In genomic region chr10:51414512-51414911, GRCm38 (mm10) we compare ENCODE assay signal across 18 mouse cellular contexts.
A peak's percentile ranks its signal among the peaks of the same experiment; 100 is the strongest.
DNase-seq lines count a peak whose midpoint lies in the region; ATAC-seq and TF ChIP-seq lines count a peak whose summit lies in the region.
"Had no signal": no experiment of that assay in that cellular context is flagged by ENCODE, and none has a peak within 500 bp of the region (broad histone marks: within the 10 kb centered on the region; RNA-seq: fewer than 3 reads in every experiment).

No protein-coding gene starts in this region.

- H3K4me1 ChIP-seq in kidney, embryonic 14.5 days (ENCODE audit: control insufficient read depth, insufficient read depth, low read length) = no peaks in the 10 kb centered on the region
- peaks cover 0 to 23% of the 10 kb centered on the region in 2 experiments; a peak in 2 of 4 replicates for H3K4me1 ChIP-seq in CH12.LX (ENCODE audit: control insufficient read depth in 1 of 2, insufficient read depth in 2 of 2)
- H3K4me1 ChIP-seq: heart, embryonic 10.5 days had no signal

- ATAC-seq in kidney, embryonic 14.5 days (ENCODE audit: low FRiP score, low TSS enrichment) = 0 out of 2 replicates have a peak, but pooled peaks have one; percentile 16
- ATAC-seq in granulocyte monocyte progenitor cell, adult 5-6 weeks (replicated peaks; ENCODE audit: poor library complexity, severe bottlenecking) = peak; percentile 92

- intact Hi-C loops in left cerebral cortex, postnatal 4 days (cut with DNase I) = no loop called here

- WGBS in kidney, embryonic 14.5 days = 92% methylated on average over 1 of the region's 1 CpGs

- H3K4me3 ChIP-seq in kidney, embryonic 14.5 days (ENCODE audit: low read length) = no peak overlapping the region
- H3K4me3 ChIP-seq in CH12.LX (replicated peaks in 1 of 3; ENCODE audit: low read depth in 2 of 3, low read length in 2 of 3, poor library complexity in 1 of 3) = no peak overlapping the region
- H3K4me3 ChIP-seq: heart, embryonic 10.5 days had no signal

- no peaks in the 10 kb centered on the region for H3K9me3 ChIP-seq in kidney, embryonic 14.5 days (ENCODE audit: control insufficient read depth, low read length)
- H3K9me3 ChIP-seq in CH12.LX (replicated peaks; ENCODE audit: low read length) = no peaks in the 10 kb centered on the region
- H3K9me3 ChIP-seq: heart, embryonic 10.5 days had no signal

- H3K27me3 ChIP-seq in kidney, embryonic 14.5 days (ENCODE audit: control insufficient read depth, insufficient read depth, low read length) = no peaks in the 10 kb centered on the region
- no peaks in the 10 kb centered on the region for H3K27me3 ChIP-seq in CH12.LX (replicated peaks)
- no peaks in the 10 kb centered on the region for H3K27me3 ChIP-seq in splenic B cell, adult 2 months (ENCODE audit: control insufficient read depth, insufficient read depth, low read length, poor library complexity, severe bottlenecking)

- no peak overlapping the region for H3K9ac ChIP-seq in kidney, embryonic 14.5 days (ENCODE audit: low read depth, low read length)
- no peak overlapping the region for H3K9ac ChIP-seq in CH12.LX (ENCODE audit: insufficient read depth, low read depth)

- no peak for TF ChIP-seq CTCF in CH12.LX (conservative IDR thresholded peaks at IDR 0.05 in 1 of 2, IDR thresholded peaks at IDR 0.05 in 1 of 2; ENCODE audit: low read depth in 2 of 2, low read length in 2 of 2)

- DNase-seq in kidney, postnatal 36 days = no peak
- peak; percentile 72 for DNase-seq in CH12.LX (ENCODE audit: extremely low read depth)
- DNase-seq in splenic B cell, adult 2 months (ENCODE audit: low read depth, low spot score) = peak; percentile 77
- no peak for DNase-seq in left cerebral cortex, postnatal 4 days
- DNase-seq in thymus, postnatal 4 days = no peak
- DNase-seq: adrenal gland, adult 8-10 months; cerebellum, adult 8-10 months; gastrocnemius, postnatal 14 days; heart, postnatal 14 days; liver; lung, adult 18-20 months; lung, postnatal 36 days; midbrain, embryonic 14.5 days; retina, postnatal 1 day; thymus, postnatal 36 days had no signal

- H3K4me2 ChIP-seq in kidney, embryonic 14.5 days (replicated peaks; ENCODE audit: low read depth, low read length) = no peak overlapping the region
- no peak overlapping the region for H3K4me2 ChIP-seq in CH12.LX (ENCODE audit: insufficient read depth, low read depth, poor library complexity, severe bottlenecking)

- no peak overlapping the region for H3K27ac ChIP-seq in kidney, embryonic 14.5 days (ENCODE audit: low read depth, low read length)
- no peak overlapping the region for H3K27ac ChIP-seq in CH12.LX (ENCODE audit: insufficient read depth, low read depth)
- H3K27ac ChIP-seq: heart, embryonic 10.5 days had no signal

- no peak for TF ChIP-seq EP300 in CH12.LX (IDR thresholded peaks at IDR 0.05; ENCODE audit: low read length)

- H3K36me3 ChIP-seq in kidney, embryonic 14.5 days (ENCODE audit: control insufficient read depth, insufficient read depth, low read length) = no peaks in the 10 kb centered on the region
- no peaks in the 10 kb centered on the region for H3K36me3 ChIP-seq in CH12.LX (replicated peaks in 1 of 2; ENCODE audit: control insufficient read depth in 1 of 2, insufficient read depth in 1 of 2, low read length in 1 of 2)
- H3K36me3 ChIP-seq in splenic B cell, adult 2 months (ENCODE audit: control insufficient read depth, insufficient read depth, low read length, poor library complexity, severe bottlenecking) = no peaks in the 10 kb centered on the region
- H3K36me3 ChIP-seq: heart, embryonic 10.5 days had no signal

- TF ChIP-seq RAD21 in CH12.LX (IDR thresholded peaks at IDR 0.05; ENCODE audit: low read depth, low read length) = no peak

- in situ Hi-C loops in CH12.LX (cut with MboI; ENCODE audit: low pct_ligation_motif_present, low pct_unique_long_range_greater_than_20kb, low sequenced_read_pairs) = loop anchor here (10.0 to 25.0 kb wide), 4 partner anchors 110 to 702 kb away; partner anchors contain the start of gene Sim1

- dilution Hi-C loops in CH12.LX (cut with MboI; ENCODE audit: extremely low pct_ligation_motif_present, extremely low pct_unique_long_range_greater_than_20kb, low sequenced_read_pairs) = no loop called here

- TF ChIP-seq POLR2A in CH12.LX (IDR thresholded peaks at IDR 0.05; ENCODE audit: low read depth, low read length) = peak; percentile 42; the same call in 1 of the 2 replicates

- no peaks in the 10 kb centered on the region for H3K79me2 ChIP-seq in CH12.LX (replicated peaks; ENCODE audit: control insufficient read depth, extremely low read depth, insufficient read depth, poor library complexity, severe bottlenecking)

TF ChIP-seq in CH12.LX, 34 proteins besides CTCF, POLR2A, EP300 and RAD21:
- TF ChIP-seq MAZ (IDR thresholded peaks at IDR 0.05; ENCODE audit: low read depth, low read length) = no peak
- peak; percentile 83 for TF ChIP-seq TBP (conservative IDR thresholded peaks at IDR 0.05; ENCODE audit: low read depth, low read length)
- TF ChIP-seq TCF12 (IDR thresholded peaks at IDR 0.05; ENCODE audit: low read depth, low read length) = peak; percentile 45; the same call in 1 of the 2 replicates
- no peak for TF ChIP-seq PAX5 (IDR thresholded peaks at IDR 0.05; ENCODE audit: low read length)
- TF ChIP-seq CHD2 (IDR thresholded peaks at IDR 0.05; ENCODE audit: low read length) = peak; percentile 95
- no peak for TF ChIP-seq IRF4 (IDR thresholded peaks at IDR 0.05; ENCODE audit: low read depth, low read length)

Comparison
In these comparisons a context has a peak if more than half of its experiments do, and no peak if none do; other contexts are left out.
1. DNase-seq: peak in CH12.LX (single experiment) and splenic B cell, adult 2 months (single experiment); none in kidney, postnatal 36 days (0 of 2), left cerebral cortex, postnatal 4 days (single experiment) and thymus, postnatal 4 days (single experiment).